Mouse (Mus musculus) lung, adult 2 months (tissue): ENCODE data around the gene Olfr824.
"Not testable (repeated sequence)": the region's sequence is repeated elsewhere in the genome, so short reads cannot be mapped to it uniquely, and the experiment has no call there.

Experiments
- CTCF ChIP-seq: fragments of 200-500 bp; IDR thresholded peaks from 2 replicates; pipeline ENCODE4 v1.5.1; 2011; ENCODE audit warnings: mild to moderate bottlenecking, low read length, control low read depth; ENCODE audit not compliant: insufficient read depth
- POLR2A ChIP-seq: fragments of 200-500 bp; IDR thresholded peaks from 2 replicates; pipeline ENCODE4 v1.6.1; 2011; ENCODE audit warnings: low read depth, mild to moderate bottlenecking, control low read depth, low read length, borderline replicate concordance; ENCODE audit errors: extremely low read depth

- not testable (repeated sequence) for TF ChIP-seq CTCF, POLR2A
Measured at GRCm38 (mm10) chr10:130142481-130142880, 12.7 kb upstream of the Olfr824 start.
